Mouse (Mus musculus) mature B cell (primary cell): Measurements from ENCODE around the gene Hapln4.
"Not testable (repeated sequence)": the region's sequence is repeated elsewhere in the genome, so short reads cannot be mapped to it uniquely, and the experiment has no call there.

ENCODE experiments used
- in situ Hi-C: fragments of 300-500 bp; cut with MboI; formaldehyde crosslinking; loops from 2 replicates; pipeline ENCODE4 v1.14.3; 2019

Gene Hapln4

DNA sequence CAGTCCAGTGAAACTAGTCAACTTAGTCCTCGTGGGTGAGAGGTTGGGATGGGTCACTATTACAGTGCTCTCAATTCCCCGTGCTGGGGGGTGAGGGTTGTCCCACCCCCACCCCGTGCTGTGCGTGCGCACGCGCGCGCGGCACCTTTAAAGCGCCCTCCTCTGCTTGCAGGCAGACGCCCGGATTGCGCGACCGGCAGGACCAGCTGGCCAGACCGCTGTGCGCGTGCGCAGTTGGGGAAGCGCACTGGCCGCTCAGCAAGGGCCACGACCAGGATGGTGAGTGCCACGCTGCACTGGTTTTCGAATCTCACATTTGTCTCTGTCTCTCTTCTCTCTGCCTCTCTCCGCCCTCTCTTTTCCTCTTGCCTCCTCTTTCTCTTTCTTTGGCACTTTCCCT lies at the start of gene Hapln4:
Hapln4 (plus strand) TSS at position 173 of the 400 bp plus-strand sequence.
- in situ Hi-C loops: no loop called here

DNA sequence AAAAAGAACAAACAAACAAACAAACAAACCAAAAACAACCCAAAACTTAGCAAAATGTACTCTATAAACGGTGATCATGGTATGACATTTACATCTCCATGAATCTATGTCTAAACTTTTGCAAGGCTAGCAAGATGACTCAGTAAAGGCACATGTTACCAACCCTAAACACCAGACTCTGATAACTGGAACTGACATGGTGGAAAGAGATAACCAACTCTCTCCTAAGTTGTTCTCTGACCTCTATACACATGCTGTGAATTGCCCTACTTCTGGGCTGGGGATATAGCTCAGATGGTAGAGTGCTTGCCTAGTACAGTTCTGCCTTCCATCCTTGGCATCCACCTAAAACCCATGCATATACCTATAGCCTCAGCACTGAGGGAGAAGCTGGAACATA lies 45.3 kb upstream of the Hapln4 start:
- in situ Hi-C loops: no loop called here

DNA sequence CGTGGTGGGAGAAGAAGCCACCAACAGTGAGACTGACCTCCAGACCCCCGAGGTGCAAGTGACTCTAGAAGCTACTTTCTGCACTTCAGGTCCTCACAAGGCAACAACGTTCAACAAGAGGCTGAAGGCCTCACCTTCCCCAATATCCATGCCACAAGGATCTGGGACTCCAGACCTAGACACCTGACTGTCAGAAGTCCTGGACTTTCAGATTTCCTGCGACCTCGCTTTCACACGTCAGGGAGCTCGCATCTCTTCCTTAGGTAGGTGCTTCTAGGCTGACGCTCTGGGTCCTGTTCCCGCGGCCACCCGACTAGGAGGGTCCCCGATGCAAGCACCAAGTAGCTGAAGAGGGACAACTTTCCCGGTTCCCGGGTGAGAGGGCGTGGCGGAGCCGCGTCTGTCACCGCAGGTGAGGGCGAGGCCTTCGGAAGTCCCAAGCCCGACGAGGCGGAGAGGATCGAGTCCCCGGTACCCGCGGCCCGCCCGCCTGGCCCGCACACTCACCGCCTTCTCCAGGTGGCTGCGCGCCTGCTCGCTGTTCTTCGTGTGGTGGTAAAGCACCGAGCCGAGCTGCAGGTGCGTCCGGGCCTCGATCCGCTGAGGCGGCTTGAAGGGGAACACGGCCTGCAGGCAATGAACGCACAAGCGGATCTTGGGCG lies 41.2 kb upstream of the Hapln4 start:
- in situ Hi-C loops: no loop called here

DNA sequence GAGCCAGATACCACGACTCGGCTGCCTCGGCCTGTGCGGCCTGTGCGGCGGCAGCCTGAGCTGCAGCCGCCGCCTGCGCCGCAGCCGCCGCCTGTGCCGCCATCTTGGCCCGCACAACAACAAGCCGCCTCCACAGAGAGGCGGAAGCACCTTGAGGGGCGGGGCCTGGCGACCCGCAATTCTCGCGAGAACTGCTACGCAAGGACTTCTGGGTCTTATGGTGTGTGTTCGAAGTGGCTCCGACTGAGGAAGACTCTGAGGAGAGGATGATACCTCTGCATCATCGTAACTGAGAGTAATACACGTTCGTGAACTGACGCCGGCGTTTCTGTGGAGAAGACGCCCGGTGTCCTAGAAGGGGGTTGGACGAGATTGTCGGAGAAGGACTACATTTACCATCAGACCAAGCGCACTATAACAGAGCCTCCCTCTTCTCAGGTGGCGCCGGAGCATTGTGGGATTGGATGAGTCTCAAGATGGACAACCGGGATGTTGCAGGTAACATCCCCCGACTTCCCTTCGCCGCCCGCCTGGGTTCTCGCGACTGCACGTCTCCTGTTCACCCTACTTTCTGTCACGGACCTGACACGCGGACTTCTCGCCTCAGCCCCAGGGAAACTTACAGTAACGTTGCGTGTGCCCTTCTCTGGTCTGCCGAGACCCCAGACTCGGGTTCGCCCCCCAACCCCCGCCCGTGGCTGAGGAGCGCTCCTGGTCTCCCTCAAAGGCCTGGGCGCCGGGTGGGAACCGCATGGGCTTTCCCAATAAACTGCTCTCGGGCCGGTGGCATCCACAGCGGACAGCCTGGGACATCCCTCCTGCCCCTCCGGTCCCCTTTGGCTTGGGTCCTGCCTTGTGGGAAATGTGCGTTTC lies 40.4 kb upstream of the Hapln4 start, which contains the start of the genes Mau2 and Sugp1:
Mau2 (minus strand) TSS at position 152 of the 873 bp plus-strand sequence.
Sugp1 (plus strand) TSS at position 231 of the 873 bp plus-strand sequence.
- in situ Hi-C loops: no loop called here

DNA sequence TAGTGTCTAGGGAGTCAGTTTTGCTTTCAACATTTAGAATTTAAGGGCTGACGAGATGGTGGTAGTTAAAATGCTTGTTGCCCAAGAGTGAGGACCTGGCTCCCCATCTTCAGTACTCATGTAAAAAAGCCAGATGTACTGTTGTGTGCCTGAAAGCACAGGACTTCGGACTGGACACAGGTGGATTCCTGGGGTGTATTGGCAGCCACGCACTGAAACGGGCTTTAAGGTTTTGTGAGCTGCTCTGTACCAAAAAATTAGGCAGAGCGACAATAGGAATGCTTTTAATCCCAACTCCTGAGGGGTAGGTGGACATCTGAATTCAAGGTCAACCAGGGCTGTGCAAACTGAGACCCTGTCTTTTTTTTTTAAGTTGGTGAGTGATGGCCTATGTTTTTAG lies 39.3 kb upstream of the Hapln4 start:
- in situ Hi-C loops: no loop called here

DNA sequence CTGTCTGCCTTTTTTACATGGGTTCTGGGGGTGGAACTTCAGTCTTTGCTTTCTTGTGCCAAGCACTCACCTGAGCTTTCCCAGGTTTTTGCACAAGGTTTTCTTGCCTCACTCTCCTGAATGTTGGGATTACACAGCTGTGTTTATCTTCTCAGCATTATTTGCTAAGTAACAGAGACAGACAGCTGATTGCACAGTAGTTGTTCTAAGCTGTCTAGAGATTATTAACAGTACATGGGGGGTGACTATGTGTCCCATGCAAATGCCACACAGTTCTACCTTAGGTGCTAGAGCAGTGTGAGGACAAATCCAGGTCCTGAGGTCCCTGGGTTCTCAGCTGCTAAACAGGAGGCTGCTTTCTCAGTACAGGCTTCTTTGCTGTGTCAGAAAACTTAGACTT lies 33.6 kb upstream of the Hapln4 start:
- in situ Hi-C loops: no loop called here

DNA sequence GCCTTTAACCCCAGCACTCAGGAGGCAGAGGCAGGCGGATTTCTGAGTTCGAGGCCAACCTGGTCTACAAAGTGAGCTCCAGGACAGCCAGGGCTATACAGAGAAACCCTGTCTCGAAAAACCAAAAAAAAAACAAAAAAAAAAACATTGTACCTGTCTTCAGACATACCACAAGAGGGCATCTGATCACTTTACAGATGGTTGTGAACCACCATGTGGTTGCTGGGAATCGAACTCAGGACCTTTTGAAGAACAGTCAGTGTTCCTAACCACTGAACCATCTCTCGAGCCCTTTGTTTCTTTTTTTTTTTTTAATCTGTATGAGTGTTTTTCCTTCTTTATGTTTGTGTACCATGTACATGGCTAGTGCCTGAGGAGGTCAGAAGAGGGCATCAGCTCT lies 32.8 kb upstream of the Hapln4 start:
- in situ Hi-C loops: not testable (repeated sequence)

DNA sequence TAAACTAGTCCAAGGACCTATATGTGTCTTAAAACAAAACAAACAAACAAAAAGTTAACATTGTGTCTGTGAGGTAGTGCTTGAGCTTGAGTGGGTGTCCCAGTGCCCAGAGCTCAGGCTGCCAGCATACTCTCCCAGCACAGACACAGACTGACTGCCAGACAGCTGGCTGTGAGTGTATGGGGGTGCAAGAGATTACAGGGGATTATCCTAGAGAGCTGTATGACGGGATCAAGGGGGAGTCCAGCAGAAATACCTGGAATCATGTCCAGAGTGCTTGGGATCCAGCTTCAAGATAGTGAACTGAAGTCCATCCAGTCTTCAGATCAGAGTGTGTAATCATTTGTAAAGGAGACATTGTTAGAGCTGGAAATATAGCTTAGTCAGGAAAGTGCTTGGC lies 25.5 kb upstream of the Hapln4 start:
- in situ Hi-C loops: no loop called here

DNA sequence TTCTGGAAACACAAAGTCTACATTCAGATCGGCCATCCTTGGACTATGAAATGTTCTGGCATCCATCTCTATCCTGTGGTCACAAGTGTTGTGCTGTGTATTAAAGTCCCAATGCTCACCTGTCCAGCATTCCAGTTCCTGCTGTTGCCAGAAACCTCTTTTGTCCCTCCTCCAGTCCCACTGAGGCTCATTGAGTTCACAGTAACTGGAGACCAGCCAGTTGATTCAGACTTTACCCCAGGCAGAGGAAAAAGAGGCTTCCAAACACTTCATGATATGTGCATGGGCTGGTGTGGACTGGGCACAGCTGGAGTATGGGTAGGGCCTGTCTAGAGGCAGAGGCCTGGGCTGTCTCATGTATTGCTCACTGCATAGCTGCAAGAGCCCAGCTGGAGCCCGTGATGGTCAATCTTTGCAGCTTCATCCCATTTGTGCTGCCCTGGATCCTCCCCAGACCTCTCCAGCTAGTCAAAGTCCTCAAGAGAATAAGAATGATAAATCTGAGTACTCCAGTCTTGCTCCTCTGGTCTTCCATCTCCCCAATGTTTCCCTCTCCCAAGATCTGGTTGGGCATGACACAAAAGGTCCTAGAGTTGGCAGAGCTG lies 11.3 kb upstream of the Hapln4 start:
- in situ Hi-C loops: no loop called here

DNA sequence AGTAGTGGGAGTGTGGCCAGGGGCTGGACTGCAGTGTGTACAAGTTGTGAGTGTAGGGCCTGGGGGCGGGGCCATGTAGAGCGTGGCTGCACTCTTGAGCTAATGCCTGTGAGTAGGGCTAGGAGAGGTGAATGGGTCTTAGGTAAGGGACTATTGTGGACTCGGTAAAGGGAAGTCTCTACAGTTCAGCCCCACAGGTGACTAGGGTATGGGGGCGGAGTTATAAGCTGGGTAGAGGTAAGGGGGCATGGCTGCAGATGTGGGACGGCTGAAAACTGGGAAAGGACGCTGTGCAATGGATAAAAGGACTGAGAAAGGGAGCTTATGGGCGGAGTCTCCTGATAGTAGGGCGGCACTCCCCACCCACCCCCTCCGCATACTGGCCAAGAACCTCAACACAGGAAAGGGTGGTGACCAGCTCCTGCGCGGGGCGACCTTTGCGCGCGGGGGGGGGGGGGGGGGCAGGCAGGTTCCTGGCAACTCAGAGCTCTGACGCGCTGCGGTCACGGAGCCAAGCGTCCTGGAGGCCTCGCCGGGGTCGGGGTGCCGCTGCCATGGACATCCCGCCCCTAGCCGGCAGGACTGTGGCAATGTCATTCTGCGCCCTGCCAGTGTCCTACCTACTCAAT lies 10.7 kb upstream of the Hapln4 start, which contains the start of gene Tm6sf2:
Tm6sf2 (plus strand) TSS at position 484 of the 629 bp plus-strand sequence.
- in situ Hi-C loops: no loop called here

DNA sequence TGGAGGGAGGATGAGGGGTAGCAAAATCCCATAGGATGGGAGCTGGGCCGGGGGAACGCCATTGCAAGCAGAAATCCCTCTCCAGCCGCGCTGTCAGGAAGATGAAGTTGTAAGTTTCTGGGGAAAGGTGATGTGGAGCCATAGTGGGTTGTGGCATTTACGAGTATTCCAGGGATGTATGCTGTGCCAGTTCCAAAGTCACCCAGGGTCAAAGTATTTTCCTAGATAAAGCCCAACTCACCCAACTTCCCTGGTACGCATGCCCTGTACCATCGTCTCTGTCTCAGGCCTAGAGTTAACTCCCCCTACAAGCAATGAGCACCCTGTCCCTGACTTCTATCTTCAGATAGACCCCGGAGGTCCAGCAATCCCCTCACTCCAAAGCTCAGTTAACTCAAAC lies 10.1 kb upstream of the Hapln4 start:
- in situ Hi-C loops: no loop called here

DNA sequence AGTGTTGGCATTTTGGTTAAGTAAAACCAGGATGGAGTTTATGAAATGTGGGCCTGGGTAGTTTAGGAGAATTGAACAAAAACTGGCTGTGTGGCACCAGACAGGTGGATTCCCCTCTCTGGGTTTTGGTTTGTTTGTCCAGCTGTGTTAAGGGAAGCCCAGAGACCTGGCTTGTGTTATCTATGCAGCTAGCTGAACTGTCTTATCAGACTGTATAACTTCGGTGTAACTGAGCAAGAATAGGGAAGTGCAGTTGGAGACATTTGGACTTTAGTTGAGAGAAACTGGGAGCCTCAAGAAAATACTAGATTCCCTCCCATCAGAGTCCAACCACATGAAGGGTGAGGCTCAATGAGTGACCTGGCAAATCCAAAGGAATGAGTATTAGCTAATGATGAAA lies 9.6 kb upstream of the Hapln4 start:
- in situ Hi-C loops: no loop called here

DNA sequence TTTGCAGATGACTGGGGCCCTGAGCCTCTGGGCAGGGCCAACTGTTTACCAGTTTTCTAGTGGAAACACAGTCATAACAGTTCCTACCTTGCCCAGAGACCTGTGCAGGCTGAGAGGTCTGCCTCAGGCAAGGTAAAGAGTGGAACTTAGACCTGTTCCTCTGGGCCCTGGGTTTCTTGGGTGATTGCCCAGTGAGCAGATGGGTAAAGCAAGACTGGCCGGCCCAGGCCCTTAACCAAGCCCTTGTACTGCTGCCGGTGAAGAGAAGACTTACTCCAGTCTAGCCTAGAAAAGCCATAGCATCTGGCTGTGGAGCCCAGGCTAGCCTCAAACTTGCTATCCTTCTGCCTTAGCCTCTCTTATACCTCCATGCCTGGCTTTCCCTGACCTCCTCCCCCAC lies 1.3 kb upstream of the Hapln4 start:
- in situ Hi-C loops: no loop called here

DNA sequence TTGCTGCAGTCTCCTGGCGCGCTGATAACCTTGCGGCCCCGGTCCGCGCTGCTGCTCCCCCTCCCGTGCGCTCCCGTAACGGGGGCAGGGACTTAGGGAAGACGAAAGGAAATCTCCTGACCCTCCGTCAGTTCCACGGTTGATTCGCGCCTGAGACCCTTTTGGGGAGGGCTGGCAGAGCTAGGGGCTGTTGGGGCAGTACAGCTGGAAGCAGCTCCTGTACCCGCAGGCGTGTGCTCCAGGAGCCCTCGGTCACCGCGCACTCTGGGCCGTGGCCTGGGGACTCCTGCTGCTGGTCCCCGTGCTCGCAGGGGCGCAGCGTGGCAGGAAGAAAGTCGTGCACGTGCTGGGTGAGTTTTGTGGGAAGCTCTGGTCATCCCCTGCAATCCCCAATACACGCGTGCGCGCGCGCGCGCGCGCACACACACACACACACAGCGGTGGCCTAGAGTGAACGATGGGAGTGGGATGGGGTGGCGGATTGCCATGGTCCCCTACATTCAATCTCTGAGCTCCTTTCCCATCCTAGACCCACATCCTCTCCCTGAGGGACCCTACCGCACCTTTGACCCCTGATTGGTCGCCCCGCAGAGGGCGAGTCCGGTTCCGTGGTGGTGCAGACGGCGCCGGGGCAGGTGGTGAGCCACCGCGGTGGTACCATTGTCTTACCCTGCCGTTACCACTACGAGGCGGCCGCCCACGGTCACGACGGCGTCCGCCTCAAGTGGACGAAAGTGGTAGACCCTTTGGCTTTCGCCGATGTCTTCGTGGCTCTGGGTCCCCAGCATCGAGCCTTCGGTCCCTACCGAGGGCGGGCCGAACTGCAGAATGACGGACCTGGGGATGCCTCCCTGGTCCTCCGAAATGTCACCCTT lies 1.2 kb downstream of the Hapln4 start:
- in situ Hi-C loops: no loop called here

DNA sequence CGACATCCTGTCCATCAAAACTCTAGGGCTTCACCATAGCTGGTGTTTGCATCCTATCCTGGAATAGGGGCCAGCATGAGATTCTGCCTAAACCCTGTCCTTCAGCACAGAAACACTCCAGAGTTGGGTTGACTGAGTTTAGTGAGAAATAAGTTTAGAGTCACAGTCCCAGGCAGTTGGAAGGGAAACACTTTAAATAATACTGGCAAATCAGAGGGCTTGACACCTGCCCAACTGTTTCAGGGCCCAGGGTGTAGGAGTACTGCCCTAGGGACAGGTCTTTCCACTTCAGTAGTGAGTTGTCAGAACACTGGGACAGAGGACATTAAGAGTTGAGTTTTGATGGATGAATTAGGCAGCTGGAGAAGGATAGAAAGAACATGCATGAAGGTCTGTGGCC lies 2.9 kb downstream of the Hapln4 start:
- in situ Hi-C loops: no loop called here

DNA sequence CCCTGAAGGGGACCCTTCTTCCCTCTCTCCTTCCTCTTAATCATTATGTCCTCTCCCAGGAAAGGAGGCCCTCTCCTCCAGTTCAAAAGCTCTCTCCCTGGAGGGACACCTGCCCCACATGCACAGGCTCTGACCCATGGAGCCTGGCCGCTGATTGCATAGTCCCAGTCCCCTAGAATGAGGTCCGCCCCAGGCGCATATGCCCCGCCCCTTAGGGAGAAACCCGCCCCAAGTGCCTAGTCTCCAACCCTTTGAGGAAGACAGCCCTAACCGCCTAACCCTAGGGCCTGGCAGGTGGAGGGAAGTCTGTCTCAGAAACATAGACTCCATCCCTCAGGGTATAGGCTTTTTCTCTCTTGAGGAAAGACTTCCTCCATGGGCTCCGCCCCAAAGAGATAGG lies 4.0 kb downstream of the Hapln4 start:
- in situ Hi-C loops: no loop called here

DNA sequence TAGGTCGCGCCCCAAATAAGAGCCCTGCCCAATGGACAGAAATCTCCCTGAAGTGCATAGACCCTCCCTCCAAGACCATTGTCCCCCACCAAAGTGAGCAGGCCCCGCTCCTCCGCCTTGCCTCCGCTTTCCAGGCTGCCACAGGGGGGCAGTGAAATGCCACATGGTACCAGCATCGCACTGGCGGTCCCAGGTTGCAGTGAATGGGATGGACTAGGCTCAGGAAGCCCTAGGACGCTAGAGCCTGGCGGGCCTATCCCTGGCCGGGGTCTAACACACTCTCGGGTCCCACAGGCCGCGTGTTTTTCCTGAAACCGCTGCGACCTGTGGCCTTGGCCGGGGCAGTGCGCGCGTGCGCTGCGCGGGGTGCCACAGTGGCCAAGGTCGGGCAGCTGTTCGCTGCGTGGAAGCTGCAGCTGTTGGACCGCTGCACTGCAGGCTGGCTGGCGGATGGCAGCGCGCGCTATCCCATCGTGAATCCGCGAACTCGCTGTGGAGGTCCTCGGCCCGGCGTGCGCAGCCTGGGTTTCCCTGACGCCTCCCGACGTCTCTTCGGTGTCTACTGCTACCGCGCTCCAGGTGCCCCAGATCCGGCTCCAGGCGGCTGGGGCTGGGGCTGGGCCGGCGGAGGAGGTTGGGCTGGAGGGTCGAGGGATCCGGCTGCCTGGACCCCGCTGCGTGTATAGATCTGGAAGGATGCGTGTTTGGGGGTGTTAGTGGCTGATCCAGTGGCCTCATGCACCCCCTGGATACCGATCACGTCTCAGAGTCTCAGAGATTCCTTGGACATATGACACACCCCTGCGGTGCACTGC lies 4.8 kb downstream of the Hapln4 start:
- in situ Hi-C loops: no loop called here

DNA sequence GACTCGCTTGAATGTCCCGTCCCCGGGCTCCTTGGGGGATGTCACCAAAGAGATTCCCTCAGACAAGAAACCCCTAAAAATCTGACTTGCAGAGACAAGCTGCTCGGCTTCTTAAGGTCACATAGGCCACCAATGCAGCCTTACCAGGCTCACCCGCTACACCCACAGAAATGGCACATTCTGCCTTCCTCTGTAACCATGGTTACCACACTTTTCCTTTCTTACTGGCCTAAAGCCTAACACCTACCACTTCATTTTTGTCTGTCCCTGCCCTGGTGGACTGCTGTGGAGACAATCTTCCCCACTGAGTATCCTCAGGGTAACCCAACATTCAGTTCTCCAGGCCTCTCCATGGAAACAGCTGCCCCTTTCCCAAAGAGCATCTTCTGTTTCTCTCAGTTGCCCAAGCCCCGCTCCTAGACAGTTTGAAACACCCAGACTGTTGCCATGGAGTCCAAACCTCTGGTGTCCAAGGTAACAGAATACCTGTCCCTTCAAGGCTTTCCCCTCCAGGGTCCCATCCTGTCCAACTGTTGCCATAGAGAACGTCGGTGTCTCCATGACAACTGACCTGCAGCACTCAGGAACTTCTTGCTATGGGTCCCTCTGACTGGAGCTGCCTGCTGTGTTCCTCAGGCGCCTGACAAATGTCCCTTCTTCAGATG lies 6.2 kb downstream of the Hapln4 start:
- in situ Hi-C loops: no loop called here

DNA sequence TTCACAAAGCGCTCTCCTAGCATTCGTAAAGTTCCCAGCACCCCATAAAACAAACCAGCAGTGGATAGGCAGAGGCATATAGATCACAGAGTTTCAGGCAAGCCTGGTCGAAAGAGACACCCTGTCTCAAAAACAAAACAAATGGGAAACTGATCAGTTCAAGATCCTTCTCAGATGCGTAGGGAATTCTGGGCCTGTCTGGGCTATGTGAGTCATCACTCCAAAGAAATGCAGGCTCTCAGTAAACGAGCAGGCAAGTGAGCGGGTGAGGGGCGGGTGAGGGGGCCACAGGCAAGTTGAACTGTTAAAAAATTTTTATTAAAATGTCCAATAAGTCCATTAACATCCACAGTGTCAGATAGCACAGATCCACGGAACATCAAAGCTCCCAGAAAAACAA lies 9.5 kb downstream of the Hapln4 start:
- in situ Hi-C loops: no loop called here

DNA sequence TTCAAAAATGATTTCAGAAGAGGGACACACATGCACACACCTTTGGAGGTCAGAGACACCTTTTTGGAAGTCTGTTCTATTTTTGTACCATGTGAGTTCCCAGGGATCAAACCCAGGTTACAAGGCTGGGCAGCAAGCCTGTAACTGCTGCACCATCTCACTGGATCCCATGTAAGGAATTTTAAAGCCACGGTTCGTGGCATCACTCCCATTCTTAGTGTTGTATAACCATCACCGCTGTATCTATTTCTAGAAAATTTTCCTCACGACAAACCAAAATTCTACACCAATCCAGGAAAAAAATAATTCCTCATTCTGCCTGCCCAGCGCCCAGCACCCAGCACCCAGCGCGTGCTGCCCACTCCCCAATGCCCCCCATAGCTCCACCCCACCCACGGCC lies 16.0 kb downstream of the Hapln4 start:
- in situ Hi-C loops: no loop called here
